Mouse (Mus musculus): ENCODE results near the gene Arhgef19. TPM values are rescaled to one million over a fixed set of nuclear protein-coding genes. Genes with fewer than 3 reads are reported as not detected.
A peak's percentile ranks its signal among the peaks of the same experiment; 100 is the strongest.

Gene Arhgef19
- polyA plus RNA-seq, 1 experiment from 2014 or later: 18.9 TPM

DNA sequence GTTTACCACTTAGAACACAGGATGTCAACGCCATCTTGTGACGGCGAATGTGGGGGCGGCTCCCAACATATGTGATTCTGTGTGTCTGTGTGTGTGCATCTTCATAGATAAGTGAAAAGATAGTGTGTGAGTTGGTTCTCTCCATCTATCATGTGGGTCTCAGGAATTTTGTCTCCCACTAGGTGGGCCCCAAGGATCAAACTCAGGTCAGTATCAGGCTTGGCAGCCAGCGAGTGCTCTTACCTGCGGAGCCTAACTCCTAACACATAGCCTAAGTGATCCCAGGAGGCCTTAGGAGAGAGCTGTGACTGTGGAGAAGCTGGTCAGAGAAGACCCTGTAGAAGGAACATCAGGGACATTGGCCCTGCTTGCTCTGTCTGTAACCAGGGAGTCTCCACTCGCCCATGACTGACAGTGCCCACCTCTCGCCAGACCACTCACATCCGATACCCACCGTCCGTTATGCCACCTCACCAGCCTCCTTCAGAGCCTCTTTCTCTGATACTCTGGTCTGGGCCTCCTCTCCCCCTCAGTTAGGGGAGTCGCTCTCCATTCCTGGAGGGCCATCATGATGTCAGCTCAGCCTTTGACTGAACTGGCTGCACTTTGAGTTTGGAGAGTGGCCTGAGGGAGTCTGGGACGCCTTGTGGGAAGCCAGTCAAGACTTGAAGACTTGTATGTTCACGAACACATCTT is 28.6 kb upstream of the Arhgef19 start:
- Histone ChIP-seq H3K9me3 (replicated peaks; ENCODE audit: control insufficient read depth, low read length) (no peaks in the 10 kb centered on the region), H3K27me3 (ENCODE audit: control insufficient read depth, insufficient read depth, low read length) (no peaks in the 10 kb centered on the region), H3K4me3 (replicated peaks; ENCODE audit: low read length) (peak overlapping the region; percentile 39), H3K27ac (ENCODE audit: low read length) (peak overlapping the region; percentile 70), H3K4me2 (ENCODE audit: low read depth, low read length) (peak overlapping the region; percentile 46), H3K4me1 (ENCODE audit: control insufficient read depth, insufficient read depth, low read length) (peaks cover 19% of the 10 kb centered on the region), H3K36me3 (ENCODE audit: control insufficient read depth, insufficient read depth, low read length) (no peaks in the 10 kb centered on the region), H3K9ac (ENCODE audit: low read length) (peak overlapping the region; percentile 54; the same call in 1 of the 2 replicates)
- ATAC-seq (ENCODE audit: insufficient read depth, low FRiP score): no peak
- 59% methylated on average over 14 of the region's 14 CpGs for WGBS

DNA sequence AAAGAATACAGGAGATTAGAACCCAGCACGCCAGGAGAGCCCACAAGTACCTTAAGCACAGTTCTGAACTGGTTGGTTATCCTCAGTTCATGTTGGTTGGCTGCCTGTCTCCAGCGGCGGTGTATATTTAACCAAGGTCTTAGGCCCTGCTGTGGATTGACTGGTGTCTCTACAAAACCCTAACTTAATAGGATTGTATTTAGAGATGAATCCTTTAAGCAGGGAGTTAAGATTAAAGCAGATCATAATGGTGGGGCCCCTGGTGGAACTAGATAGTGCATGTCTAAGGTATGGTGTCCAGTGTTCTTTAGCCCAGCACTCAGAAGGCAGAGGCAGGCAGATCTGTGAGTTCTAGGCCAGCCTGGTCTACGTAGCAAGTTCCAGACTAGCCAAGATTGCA is 27.7 kb upstream of the Arhgef19 start:
- ATAC-seq (ENCODE audit: insufficient read depth, low FRiP score): no peak
- Histone ChIP-seq H3K4me1 (ENCODE audit: control insufficient read depth, insufficient read depth, low read length) (peaks cover 19% of the 10 kb centered on the region), H3K9ac (ENCODE audit: low read length) (no peak overlapping the region), H3K4me2 (ENCODE audit: low read depth, low read length) (no peak overlapping the region), H3K27ac (ENCODE audit: low read length) (no peak overlapping the region), H3K36me3 (ENCODE audit: control insufficient read depth, insufficient read depth, low read length) (no peaks in the 10 kb centered on the region), H3K9me3 (replicated peaks; ENCODE audit: control insufficient read depth, low read length) (no peaks in the 10 kb centered on the region), H3K27me3 (ENCODE audit: control insufficient read depth, insufficient read depth, low read length) (no peaks in the 10 kb centered on the region), H3K4me3 (replicated peaks; ENCODE audit: low read length) (no peak overlapping the region)
- 96% methylated on average over 4 of the region's 4 CpGs for WGBS

DNA sequence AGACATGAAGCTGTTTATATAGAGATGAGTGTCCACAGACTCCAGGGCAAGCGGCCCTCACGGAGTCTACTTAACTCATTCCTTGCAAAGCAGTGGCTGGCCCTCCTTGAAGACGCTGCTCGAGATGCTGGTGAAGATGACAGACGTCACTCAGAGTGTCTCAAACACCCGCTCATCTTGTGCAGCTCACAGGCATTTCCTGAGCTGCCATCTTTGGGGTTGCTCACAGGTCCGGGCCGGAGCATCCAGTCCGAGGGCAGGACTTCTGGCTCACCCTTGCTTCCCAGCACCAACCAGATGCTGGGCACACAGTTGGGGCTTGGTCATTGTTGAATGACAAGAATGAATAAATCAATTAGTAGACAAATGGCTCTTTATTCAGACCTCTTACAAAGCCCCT is 26.4 kb upstream of the Arhgef19 start:
- 0 out of 2 replicates have a peak overlapping the region, but pooled peaks have one; percentile 94 for H3K4me2 ChIP-seq (ENCODE audit: low read depth, low read length)
- H3K4me1 ChIP-seq (ENCODE audit: control insufficient read depth, insufficient read depth, low read length): peaks cover 19% of the 10 kb centered on the region
- no peak for ATAC-seq (ENCODE audit: insufficient read depth, low FRiP score)
- no peak overlapping the region for H3K4me3 ChIP-seq (replicated peaks; ENCODE audit: low read length)
- 78% methylated on average over 9 of the region's 9 CpGs for WGBS
- H3K36me3 ChIP-seq (ENCODE audit: control insufficient read depth, insufficient read depth, low read length): no peaks in the 10 kb centered on the region
- H3K27me3 ChIP-seq (ENCODE audit: control insufficient read depth, insufficient read depth, low read length): no peaks in the 10 kb centered on the region
- H3K9ac ChIP-seq (ENCODE audit: low read length): no peak overlapping the region
- H3K27ac ChIP-seq (ENCODE audit: low read length): no peak overlapping the region
- no peaks in the 10 kb centered on the region for H3K9me3 ChIP-seq (replicated peaks; ENCODE audit: control insufficient read depth, low read length)

DNA sequence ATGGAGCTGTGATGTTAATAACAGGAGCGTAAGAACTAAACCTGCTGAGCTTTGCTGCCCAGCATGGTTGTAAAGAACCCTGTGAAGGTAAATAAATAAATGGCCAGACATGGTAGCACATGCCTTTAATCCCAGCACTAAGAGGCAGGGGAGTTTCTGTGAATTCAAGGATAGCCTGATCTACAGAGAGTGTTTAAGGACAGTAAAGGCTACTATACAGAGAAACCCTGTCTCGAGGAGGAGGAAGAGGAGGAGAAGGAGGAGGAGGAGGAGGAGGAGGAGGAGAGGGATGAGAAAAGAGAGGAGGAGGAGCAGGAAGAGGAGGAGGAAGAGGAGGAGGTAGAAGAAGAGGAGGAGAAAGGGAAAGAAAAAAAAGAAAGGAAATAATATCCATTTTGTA is 26.0 kb upstream of the Arhgef19 start:
- no peaks in the 10 kb centered on the region for H3K27me3 ChIP-seq (ENCODE audit: control insufficient read depth, insufficient read depth, low read length)
- no peaks in the 10 kb centered on the region for H3K36me3 ChIP-seq (ENCODE audit: control insufficient read depth, insufficient read depth, low read length)
- peak; percentile 14; the same call in 1 of the 2 replicates for ATAC-seq (ENCODE audit: insufficient read depth, low FRiP score)
- peaks cover 19% of the 10 kb centered on the region for H3K4me1 ChIP-seq (ENCODE audit: control insufficient read depth, insufficient read depth, low read length)
- no peaks in the 10 kb centered on the region for H3K9me3 ChIP-seq (replicated peaks; ENCODE audit: control insufficient read depth, low read length)
- WGBS: 41% methylated on average over 2 of the region's 2 CpGs
- peak overlapping the region; percentile 75 for H3K4me3 ChIP-seq (replicated peaks; ENCODE audit: low read length)
- H3K4me2 ChIP-seq (ENCODE audit: low read depth, low read length): peak overlapping the region; percentile 94
- H3K27ac ChIP-seq (ENCODE audit: low read length): peak overlapping the region; percentile 63; the same call in 1 of the 2 replicates
- peak overlapping the region; percentile 78; the same call in 1 of the 2 replicates for H3K9ac ChIP-seq (ENCODE audit: low read length)

DNA sequence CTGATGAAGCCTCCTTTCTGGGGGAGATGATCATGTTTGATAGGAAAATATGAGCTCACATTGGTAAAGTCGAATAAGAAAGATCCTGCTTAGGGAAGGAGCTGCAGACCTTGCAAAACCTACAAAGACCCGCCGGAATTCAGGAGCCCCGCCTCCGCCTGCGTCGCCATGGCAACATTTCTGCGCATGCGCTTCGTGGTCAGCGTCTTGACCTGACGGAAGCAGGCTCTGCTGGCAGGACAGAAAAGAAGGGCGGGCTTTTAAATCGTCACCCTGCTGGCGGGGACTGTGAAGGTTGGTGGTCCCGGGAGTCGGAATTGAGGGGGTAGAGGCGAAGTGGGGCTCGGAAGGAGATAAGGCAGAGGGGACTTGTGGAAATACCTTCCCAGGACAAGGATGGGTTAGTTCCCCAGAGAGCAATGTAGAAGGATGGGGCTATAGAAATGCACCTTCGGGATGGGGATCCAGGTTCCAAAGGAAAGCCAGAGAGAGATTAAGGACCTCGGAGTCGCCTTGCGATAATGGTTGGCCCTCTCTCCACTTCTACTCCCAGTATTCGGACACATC is 25.4 kb upstream of the Arhgef19 start, which contains the start of gene Rsg1:
Gene Rsg1, plus strand, starts transcription at position 187 of the 567 bp plus-strand sequence.
- Histone ChIP-seq H3K4me1 (ENCODE audit: control insufficient read depth, insufficient read depth, low read length) (peaks cover 19% of the 10 kb centered on the region), H3K4me3 (replicated peaks; ENCODE audit: low read length) (peak within 1 kb of the TSS; percentile 75), H3K9ac (ENCODE audit: low read length) (peak within 1 kb of the TSS; percentile 78), H3K27ac (ENCODE audit: low read length) (peak within 1 kb of the TSS; percentile 63; the same call in 1 of the 2 replicates), H3K36me3 (ENCODE audit: control insufficient read depth, insufficient read depth, low read length) (no peaks in the 10 kb centered on the region), H3K4me2 (ENCODE audit: low read depth, low read length) (peak within 1 kb of the TSS; percentile 94), H3K9me3 (replicated peaks; ENCODE audit: control insufficient read depth, low read length) (no peaks in the 10 kb centered on the region), H3K27me3 (ENCODE audit: control insufficient read depth, insufficient read depth, low read length) (no peaks in the 10 kb centered on the region)
- WGBS: under 1% methylated on average over 24 of the region's 24 CpGs
- peak; percentile 83 for ATAC-seq (ENCODE audit: insufficient read depth, low FRiP score)

DNA sequence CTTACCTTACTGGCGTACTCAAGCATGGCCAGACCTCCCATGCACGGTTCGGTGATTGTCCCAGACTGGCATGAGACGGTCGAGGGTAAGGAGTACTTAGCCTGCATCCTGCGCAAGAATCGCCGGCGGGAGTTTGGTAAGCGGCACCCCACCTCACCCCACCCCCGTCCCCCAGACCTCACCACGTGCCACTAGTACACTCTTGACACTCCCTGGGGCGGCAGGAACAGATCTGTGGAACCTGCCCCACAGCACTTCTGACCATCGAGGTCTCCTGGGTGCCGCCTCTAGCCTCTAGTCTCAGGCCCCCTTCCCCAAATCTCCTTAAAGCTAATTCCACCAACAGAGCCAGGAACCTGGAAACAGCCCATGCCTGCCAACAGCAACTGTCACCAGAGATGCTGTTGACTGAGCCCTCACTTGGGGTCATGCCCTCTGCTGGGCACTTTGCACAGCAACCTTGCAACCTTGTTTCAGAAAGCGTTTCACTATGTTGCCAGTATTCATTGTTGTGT is 24.9 kb upstream of the Arhgef19 start:
- Histone ChIP-seq H3K4me2 (ENCODE audit: low read depth, low read length) (peak overlapping the region; percentile 94), H3K9me3 (replicated peaks; ENCODE audit: control insufficient read depth, low read length) (no peaks in the 10 kb centered on the region), H3K27ac (ENCODE audit: low read length) (no peak overlapping the region), H3K4me3 (replicated peaks; ENCODE audit: low read length) (peak overlapping the region; percentile 75), H3K4me1 (ENCODE audit: control insufficient read depth, insufficient read depth, low read length) (peaks cover 19% of the 10 kb centered on the region), H3K36me3 (ENCODE audit: control insufficient read depth, insufficient read depth, low read length) (no peaks in the 10 kb centered on the region), H3K9ac (ENCODE audit: low read length) (peak overlapping the region; percentile 78), H3K27me3 (ENCODE audit: control insufficient read depth, insufficient read depth, low read length) (no peaks in the 10 kb centered on the region)
- ATAC-seq (ENCODE audit: insufficient read depth, low FRiP score): peak; percentile 56; the same call in 1 of the 2 replicates
- WGBS: under 1% methylated on average over 16 of the region's 16 CpGs

DNA sequence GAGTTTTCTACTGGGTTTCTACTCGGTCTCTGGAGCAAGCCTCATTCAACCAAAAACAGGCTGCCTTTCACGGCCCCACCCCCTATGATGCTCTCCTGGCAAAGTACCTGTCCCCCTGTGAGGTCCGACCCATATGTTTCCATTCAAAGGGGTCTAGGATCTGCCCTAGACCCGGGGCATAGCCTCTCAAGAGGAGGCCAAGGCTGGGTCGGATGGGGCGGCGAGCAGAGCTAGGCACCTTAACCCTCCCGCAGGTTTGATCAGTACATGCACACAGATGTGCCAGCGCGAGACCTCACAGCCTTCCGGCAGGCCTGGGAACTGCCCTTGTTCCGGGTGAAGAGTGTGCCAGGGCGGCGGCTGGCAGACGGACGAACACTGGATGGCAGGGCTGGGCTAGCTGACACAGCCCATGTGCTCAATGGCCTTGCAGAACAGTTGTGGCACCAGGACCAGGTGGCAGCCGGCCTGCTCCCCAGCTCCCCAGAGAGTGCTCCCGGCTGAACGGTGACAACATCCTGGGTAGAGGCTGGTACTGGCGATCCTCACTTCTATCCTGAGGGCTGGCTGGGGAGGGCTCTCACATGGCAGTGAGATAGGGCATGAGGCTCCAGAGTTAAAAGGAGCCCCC is 19.6 kb upstream of the Arhgef19 start:
- 92% methylated on average over 20 of the region's 20 CpGs for WGBS
- no peak for ATAC-seq (ENCODE audit: insufficient read depth, low FRiP score)
- no peaks in the 10 kb centered on the region for H3K9me3 ChIP-seq (replicated peaks; ENCODE audit: control insufficient read depth, low read length)
- no peak overlapping the region for H3K27ac ChIP-seq (ENCODE audit: low read length)
- no peak overlapping the region for H3K4me2 ChIP-seq (ENCODE audit: low read depth, low read length)
- H3K4me3 ChIP-seq (replicated peaks; ENCODE audit: low read length): no peak overlapping the region
- H3K36me3 ChIP-seq (ENCODE audit: control insufficient read depth, insufficient read depth, low read length): 0 out of 2 replicates have a peak, but pooled peaks cover 4% of the 10 kb centered on the region
- no peak overlapping the region for H3K9ac ChIP-seq (ENCODE audit: low read length)
- H3K27me3 ChIP-seq (ENCODE audit: control insufficient read depth, insufficient read depth, low read length): no peaks in the 10 kb centered on the region
- peaks cover 1% of the 10 kb centered on the region; the same call in 1 of the 2 replicates for H3K4me1 ChIP-seq (ENCODE audit: control insufficient read depth, insufficient read depth, low read length)

DNA sequence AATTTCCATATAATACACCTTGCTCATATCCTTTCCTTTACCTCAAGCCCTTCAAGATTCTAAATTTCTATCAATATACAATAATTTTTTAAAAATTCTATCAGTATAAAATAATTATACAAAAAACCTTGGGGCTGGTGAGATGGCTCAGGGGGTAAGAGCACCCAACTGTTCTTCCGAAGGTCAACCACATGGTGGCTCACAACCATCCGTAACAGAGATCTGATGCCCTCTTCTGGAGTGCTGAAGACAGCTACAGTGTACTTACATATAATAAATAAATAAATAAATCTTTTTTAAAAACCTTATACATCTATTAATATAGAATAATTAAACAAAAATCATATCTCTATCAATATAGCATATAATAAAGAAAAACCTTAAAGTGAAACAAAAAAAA is 17.5 kb upstream of the Arhgef19 start:
- WGBS: 74% methylated on average over 2 of the region's 2 CpGs
- Histone ChIP-seq H3K9me3 (replicated peaks; ENCODE audit: control insufficient read depth, low read length) (no peaks in the 10 kb centered on the region), H3K36me3 (ENCODE audit: control insufficient read depth, insufficient read depth, low read length) (0 out of 2 replicates have a peak, but pooled peaks cover 4% of the 10 kb centered on the region), H3K27ac (ENCODE audit: low read length) (no peak overlapping the region), H3K4me3 (replicated peaks; ENCODE audit: low read length) (no peak overlapping the region), H3K9ac (ENCODE audit: low read length) (no peak overlapping the region), H3K4me1 (ENCODE audit: control insufficient read depth, insufficient read depth, low read length) (no peaks in the 10 kb centered on the region), H3K4me2 (ENCODE audit: low read depth, low read length) (no peak overlapping the region), H3K27me3 (ENCODE audit: control insufficient read depth, insufficient read depth, low read length) (no peaks in the 10 kb centered on the region)
- no peak for ATAC-seq (ENCODE audit: insufficient read depth, low FRiP score)

DNA sequence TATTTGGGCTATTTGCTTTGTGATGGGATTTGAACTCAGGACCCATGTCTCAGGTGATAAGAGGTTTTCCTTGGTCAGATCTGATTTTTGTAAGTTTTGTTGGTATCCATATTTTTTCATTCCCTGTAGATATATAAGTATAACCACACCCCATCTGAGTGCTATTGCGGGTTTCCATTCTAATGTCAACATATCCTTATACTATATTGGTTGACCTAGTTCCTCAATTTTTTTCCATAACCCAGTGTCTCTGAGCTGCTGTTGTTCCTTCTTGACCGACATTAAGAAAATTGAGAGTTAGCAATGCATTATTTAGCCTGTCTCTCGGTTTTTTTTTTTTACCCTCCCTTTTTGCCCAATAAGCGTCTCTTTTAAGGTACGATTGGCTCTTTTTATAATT is 16.5 kb upstream of the Arhgef19 start:
- ATAC-seq (ENCODE audit: insufficient read depth, low FRiP score): no peak
- WGBS: 90% methylated on average over 5 of the region's 5 CpGs
- Histone ChIP-seq H3K36me3 (ENCODE audit: control insufficient read depth, insufficient read depth, low read length) (0 out of 2 replicates have a peak, but pooled peaks cover 4% of the 10 kb centered on the region), H3K27me3 (ENCODE audit: control insufficient read depth, insufficient read depth, low read length) (no peaks in the 10 kb centered on the region), H3K27ac (ENCODE audit: low read length) (no peak overlapping the region), H3K4me1 (ENCODE audit: control insufficient read depth, insufficient read depth, low read length) (no peaks in the 10 kb centered on the region), H3K4me3 (replicated peaks; ENCODE audit: low read length) (no peak overlapping the region), H3K4me2 (ENCODE audit: low read depth, low read length) (no peak overlapping the region), H3K9ac (ENCODE audit: low read length) (no peak overlapping the region), H3K9me3 (replicated peaks; ENCODE audit: control insufficient read depth, low read length) (no peaks in the 10 kb centered on the region)

Data from stomach, embryonic 16.5 days (tissue).